Mouse (Mus musculus) hindbrain, embryonic 11.5 days (tissue): ENCODE measurements around the gene Usp29. TPM values are rescaled to one million over a fixed set of nuclear protein-coding genes. Genes with fewer than 3 reads are reported as not detected.
A peak's percentile ranks its signal among the peaks of the same experiment; 100 is the strongest.

Source experiments
- ATAC-seq: fragments of 200-750 bp; cut with Nextera tagmentation; 2 replicates; pipeline ENCODE4 v1.8.0; 2017; ENCODE audit warnings: mild to moderate bottlenecking, moderate TSS enrichment, moderate library complexity; ENCODE audit not compliant: low FRiP score
- DNase-seq: peaks from one replicate; pipeline ENCODE4 v3.0.0-alpha.2; 2015; ENCODE audit warnings: low spot score
- H3K27ac ChIP-seq: fragments of 300-500 bp; sonication (generic); 2 replicates; pipeline ENCODE4 v1.5.1; 2014; ENCODE audit warnings: mild to moderate bottlenecking, low read depth, low read length
- H3K27me3 ChIP-seq: fragments of 300-500 bp; sonication (generic); 2 replicates; pipeline ENCODE4 v1.6.1; 2014; ENCODE audit warnings: mild to moderate bottlenecking, low read length, moderate library complexity, mixed read lengths; ENCODE audit not compliant: control insufficient read depth, insufficient read depth
- H3K36me3 ChIP-seq: fragments of 300-500 bp; sonication (generic); 2 replicates; pipeline ENCODE4 v1.6.1; 2014; ENCODE audit warnings: mild to moderate bottlenecking, low read length, moderate library complexity, mixed read lengths; ENCODE audit not compliant: control insufficient read depth, insufficient read depth
- H3K4me1 ChIP-seq: fragments of 300-500 bp; sonication (generic); replicated peaks from 2 replicates; pipeline ENCODE4 v1.6.1; 2014; ENCODE audit warnings: low read length, mixed read lengths; ENCODE audit not compliant: control insufficient read depth, insufficient read depth
- H3K4me2 ChIP-seq: fragments of 300-500 bp; sonication (generic); replicated peaks from 2 replicates; pipeline ENCODE4 v1.6.1; 2014; ENCODE audit warnings: mild to moderate bottlenecking, low read depth, low read length
- H3K4me3 ChIP-seq: fragments of 300-500 bp; sonication (generic); 2 replicates; pipeline ENCODE4 v1.5.1; 2014; ENCODE audit warnings: low read depth, low read length
- H3K9ac ChIP-seq: fragments of 300-500 bp; sonication (generic); 2 replicates; pipeline ENCODE4 v1.6.1; 2014; ENCODE audit warnings: low read depth, low read length
- H3K9me3 ChIP-seq: fragments of 300-500 bp; sonication (generic); 2 replicates; pipeline ENCODE4 v1.6.1; 2016; ENCODE audit warnings: low read length; ENCODE audit not compliant: control insufficient read depth
- whole genome bisulfite sequencing: fragments of 180-500 bp; shearing (Covaris S2); extraction: QIAGEN DNeasy Blood & Tissue Kit; methylation state at CpG from one replicate; pipeline ENCODE4 v1.1.7; 2014; 5-methylcytosine and 5-hydroxymethylcytosine counted together
- polyA plus RNA-seq: library from polyadenylated mRNA; unstranded; fragments of >200 nt; fragmentation: Nextera tagmentation; extraction: Ambion mirVana; gene quantifications from 2 replicates; pipeline ENCODE4 v1.2.1, GENCODE M21; 2014

Gene Usp29
- polyA plus RNA-seq, 1 experiment from 2014 or later = 15.1 TPM

DNA sequence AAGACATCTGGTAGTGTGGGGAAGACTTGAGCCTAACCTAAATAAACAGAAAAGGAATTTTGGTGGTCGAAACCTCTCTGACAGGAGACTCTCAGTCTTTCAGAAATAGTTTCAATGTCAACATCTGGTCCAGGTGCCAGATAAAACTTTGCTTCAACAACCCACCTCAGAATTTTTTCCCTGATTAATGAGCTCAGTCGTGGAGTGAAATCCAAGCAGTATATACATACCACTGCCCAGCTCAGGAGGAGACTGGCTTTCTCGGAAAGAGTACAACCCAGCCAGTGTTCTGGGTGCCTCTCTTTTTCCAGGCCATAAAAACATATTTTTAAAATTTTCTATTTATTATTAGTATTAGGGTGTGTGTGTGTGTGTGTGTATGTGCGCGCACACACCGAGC is 89.9 kb downstream of the Usp29 start:
- WGBS = 81% methylated on average over 6 of the region's 6 CpGs
- Histone ChIP-seq H3K4me3 (no peak overlapping the region), H3K4me1 (no peaks in the 10 kb centered on the region), H3K4me2 (no peak overlapping the region), H3K36me3 (no peaks in the 10 kb centered on the region), H3K27ac (no peak overlapping the region), H3K9me3 (no peaks in the 10 kb centered on the region), H3K27me3 (no peaks in the 10 kb centered on the region), H3K9ac (no peak overlapping the region)
- DNase-seq = no peak
- no peak for ATAC-seq

GRCm38 (mm10) chr7:6822633-6823032 is 92.3 kb downstream of the Usp29 start:
- Histone ChIP-seq H3K27me3 (no peaks in the 10 kb centered on the region), H3K27ac (no peak overlapping the region), H3K4me2 (no peak overlapping the region), H3K36me3 (no peaks in the 10 kb centered on the region), H3K9ac (no peak overlapping the region), H3K9me3 (no peaks in the 10 kb centered on the region), H3K4me3 (no peak overlapping the region), H3K4me1 (no peaks in the 10 kb centered on the region)
- ATAC-seq (no peak), DNase-seq (no peak)
- WGBS = 50% methylated on average over 4 of the region's 4 CpGs

DNA sequence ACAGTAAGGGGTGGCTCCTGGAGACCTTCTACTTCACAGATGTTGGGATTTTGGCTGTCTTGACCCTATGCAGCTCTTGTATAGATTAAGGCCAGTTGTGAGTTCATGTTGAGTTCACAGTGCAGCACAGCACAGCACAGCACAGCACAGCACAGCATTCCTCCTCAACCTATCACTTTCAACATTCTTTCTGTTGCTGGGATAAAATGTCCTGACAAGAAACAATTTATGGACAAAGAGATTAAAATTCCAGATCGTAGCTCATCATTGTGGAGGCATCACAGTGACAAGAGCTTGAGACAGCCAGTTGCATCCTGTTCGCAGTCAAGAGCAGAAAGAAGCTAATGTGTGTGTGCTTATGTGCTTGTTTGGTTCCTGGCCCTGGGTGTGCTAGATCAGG is 93.3 kb downstream of the Usp29 start:
- Histone ChIP-seq H3K4me1 (no peaks in the 10 kb centered on the region), H3K27me3 (no peaks in the 10 kb centered on the region), H3K9ac (no peak overlapping the region), H3K36me3 (no peaks in the 10 kb centered on the region), H3K4me2 (no peak overlapping the region), H3K9me3 (no peaks in the 10 kb centered on the region), H3K4me3 (no peak overlapping the region), H3K27ac (no peak overlapping the region)
- 38% methylated on average over 2 of the region's 2 CpGs for WGBS
- no peak for ATAC-seq
- no peak for DNase-seq

GRCm38 (mm10) chr7:6825966-6826647 is 95.7 kb downstream of the Usp29 start:
- ATAC-seq = no peak
- H3K27ac ChIP-seq = no peak overlapping the region
- no peak for DNase-seq
- H3K4me2 ChIP-seq = no peak overlapping the region
- H3K27me3 ChIP-seq = no peaks in the 10 kb centered on the region
- no peak overlapping the region for H3K4me3 ChIP-seq
- H3K36me3 ChIP-seq = no peaks in the 10 kb centered on the region
- H3K9me3 ChIP-seq = no peaks in the 10 kb centered on the region
- no peaks in the 10 kb centered on the region for H3K4me1 ChIP-seq
- no peak overlapping the region for H3K9ac ChIP-seq
- 88% methylated on average over 11 of the region's 11 CpGs for WGBS

DNA sequence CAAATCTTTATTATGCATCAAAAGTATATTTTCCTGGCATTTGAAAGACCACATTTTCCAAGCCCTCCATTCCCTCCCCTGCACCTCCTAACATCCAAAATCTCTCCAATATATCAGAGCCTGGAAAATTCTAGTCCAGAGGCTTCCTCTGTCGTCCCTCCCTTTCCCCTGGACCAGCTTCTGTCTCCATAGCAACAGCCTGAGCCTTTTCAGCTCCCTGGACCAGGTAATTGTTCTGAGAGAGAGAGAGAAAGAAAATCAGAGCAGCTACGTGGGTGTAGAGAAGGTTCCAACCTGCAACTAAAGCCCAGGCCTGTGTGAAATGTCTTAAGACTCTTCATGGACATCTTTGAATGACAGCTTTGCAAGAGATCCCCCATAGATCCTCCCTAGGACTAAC is 98.8 kb downstream of the Usp29 start:
- ATAC-seq (no peak), DNase-seq (no peak)
- H3K4me1 ChIP-seq = no peaks in the 10 kb centered on the region
- no peak overlapping the region for H3K27ac ChIP-seq
- H3K4me2 ChIP-seq = no peak overlapping the region
- no peaks in the 10 kb centered on the region for H3K27me3 ChIP-seq
- WGBS = 15% methylated on average over 2 of the region's 2 CpGs
- H3K9me3 ChIP-seq = no peaks in the 10 kb centered on the region
- H3K9ac ChIP-seq = no peak overlapping the region
- H3K4me3 ChIP-seq = no peak overlapping the region
- H3K36me3 ChIP-seq = no peaks in the 10 kb centered on the region

GRCm38 (mm10) chr7:6834950-6835349 is 104.6 kb downstream of the Usp29 start:
- DNase-seq = no peak
- ATAC-seq = no peak; the same call in 1 of the 2 replicates
- Histone ChIP-seq H3K27ac (peak overlapping the region; percentile 24; the same call in 1 of the 2 replicates), H3K27me3 (no peaks in the 10 kb centered on the region), H3K4me1 (0 out of 2 replicates have a peak, but pooled peaks cover 2% of the 10 kb centered on the region), H3K9ac (no peak overlapping the region), H3K36me3 (no peaks in the 10 kb centered on the region), H3K4me2 (no peak overlapping the region; the same call in 1 of the 2 replicates), H3K4me3 (no peak overlapping the region), H3K9me3 (no peaks in the 10 kb centered on the region)
- 47% methylated on average over 5 of the region's 5 CpGs for WGBS

DNA sequence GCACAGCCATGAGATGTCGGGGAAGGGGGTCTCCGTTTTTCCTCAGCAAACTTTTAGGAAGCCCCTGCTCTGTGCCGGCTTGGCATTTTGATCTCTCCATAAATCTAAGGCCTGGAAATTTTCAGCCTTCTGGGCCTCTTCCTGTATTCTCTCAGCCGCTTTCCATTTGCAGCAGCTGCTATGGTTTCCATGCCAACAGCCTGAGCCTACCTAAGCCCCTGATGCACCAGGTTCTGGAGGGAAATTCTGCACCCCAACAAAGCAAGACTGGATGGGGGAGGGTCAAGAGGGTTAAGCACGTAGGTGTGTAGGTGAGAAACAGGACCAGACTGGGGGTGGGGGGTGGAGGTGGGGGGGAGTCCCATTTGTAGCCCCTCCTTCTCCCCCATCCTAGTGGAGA is 105.0 kb downstream of the Usp29 start:
- no peak overlapping the region; the same call in 1 of the 2 replicates for H3K4me2 ChIP-seq
- H3K27me3 ChIP-seq = no peaks in the 10 kb centered on the region
- no peaks in the 10 kb centered on the region for H3K9me3 ChIP-seq
- no peak overlapping the region for H3K9ac ChIP-seq
- DNase-seq (peak; percentile 46), ATAC-seq (peak; percentile 71)
- WGBS = 35% methylated on average over 5 of the region's 5 CpGs
- 0 out of 2 replicates have a peak, but pooled peaks cover 2% of the 10 kb centered on the region for H3K4me1 ChIP-seq
- H3K27ac ChIP-seq = peak overlapping the region; percentile 47; the same call in 1 of the 2 replicates
- H3K4me3 ChIP-seq = no peak overlapping the region
- H3K36me3 ChIP-seq = no peaks in the 10 kb centered on the region

- H3K4me2 ChIP-seq = no peak overlapping the region
- DNase-seq (no peak), ATAC-seq (no peak)
- 0 out of 2 replicates have a peak, but pooled peaks cover 2% of the 10 kb centered on the region for H3K4me1 ChIP-seq
- no peak overlapping the region for H3K9ac ChIP-seq
- H3K27me3 ChIP-seq = no peaks in the 10 kb centered on the region
- no peak overlapping the region for H3K27ac ChIP-seq
- no peaks in the 10 kb centered on the region for H3K36me3 ChIP-seq
- H3K9me3 ChIP-seq = no peaks in the 10 kb centered on the region
- 57% methylated on average over 3 of the region's 3 CpGs for WGBS
- H3K4me3 ChIP-seq = no peak overlapping the region
These were observed 107.0 kb downstream of the Usp29 start for GRCm38 (mm10) chr7:6837297-6837925.
